Mouse (Mus musculus): ENCODE measurements at regions not wholly inside any gene's neighbourhood (a gene's known extent, or its start where the extent isn't known, plus 50 kb on each side); places are given as distances from the start of the nearest gene placed in this dataset.

DNA sequence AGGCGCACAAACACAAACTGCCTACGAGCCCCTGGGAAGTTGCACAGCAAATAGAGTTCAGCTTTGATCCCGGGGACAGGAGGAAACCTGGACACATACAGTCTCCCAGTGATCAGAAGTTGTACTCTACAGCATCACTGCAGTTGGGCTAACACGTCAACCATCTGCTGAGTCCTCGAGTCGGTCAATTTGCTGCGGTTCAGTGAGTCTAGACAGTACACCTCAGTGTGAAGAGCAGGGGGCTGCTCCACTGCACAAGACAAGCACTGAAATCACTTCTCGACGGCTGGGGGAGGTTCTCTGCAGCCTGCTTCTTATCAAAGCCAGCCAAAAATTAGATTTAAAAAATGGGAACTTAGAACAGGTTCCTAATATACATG lies 78.4 kb upstream of the Aco1 start:
- TF ChIP-seq CTCF (IDR thresholded peaks at IDR 0.05; ENCODE audit: borderline replicate concordance, control insufficient read depth, extremely low read depth, insufficient read depth, low read length, poor library complexity) (no peak), POLR2A (IDR thresholded peaks at IDR 0.05; ENCODE audit: control insufficient read depth, extremely low read depth, insufficient read depth, low read length, poor library complexity) (no peak)
